Mouse (Mus musculus) ovary, postnatal 36 days (tissue): ENCODE results near the gene She.
"Not testable (repeated sequence)": the region's sequence is repeated elsewhere in the genome, so short reads cannot be mapped to it uniquely, and the experiment has no call there.

Experiments
- DNase-seq: peaks from one replicate; pipeline ENCODE4 v3.0.0; 2022; ENCODE audit warnings: low spot score, mixed read lengths

She gene

DNA sequence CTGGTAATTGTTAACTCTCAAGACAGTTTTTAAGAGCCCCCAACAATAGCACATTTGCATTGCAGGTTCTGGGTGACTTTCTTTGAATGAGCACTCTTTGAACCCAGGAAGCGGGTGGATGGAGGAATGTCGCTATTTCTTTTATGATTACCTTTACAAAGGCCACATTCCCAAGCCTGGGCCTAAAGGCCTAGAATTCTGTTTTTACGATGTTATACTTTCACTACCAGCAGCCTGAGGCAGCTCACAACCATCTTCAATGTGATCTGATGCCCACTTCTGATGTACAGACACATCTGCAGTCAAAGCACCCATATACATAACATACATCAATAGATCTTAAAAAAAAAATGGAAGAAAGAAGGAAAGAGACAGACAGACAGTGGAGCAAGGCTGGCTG lies 32.1 kb downstream of the She start:
- not testable (repeated sequence) for DNase-seq

DNA sequence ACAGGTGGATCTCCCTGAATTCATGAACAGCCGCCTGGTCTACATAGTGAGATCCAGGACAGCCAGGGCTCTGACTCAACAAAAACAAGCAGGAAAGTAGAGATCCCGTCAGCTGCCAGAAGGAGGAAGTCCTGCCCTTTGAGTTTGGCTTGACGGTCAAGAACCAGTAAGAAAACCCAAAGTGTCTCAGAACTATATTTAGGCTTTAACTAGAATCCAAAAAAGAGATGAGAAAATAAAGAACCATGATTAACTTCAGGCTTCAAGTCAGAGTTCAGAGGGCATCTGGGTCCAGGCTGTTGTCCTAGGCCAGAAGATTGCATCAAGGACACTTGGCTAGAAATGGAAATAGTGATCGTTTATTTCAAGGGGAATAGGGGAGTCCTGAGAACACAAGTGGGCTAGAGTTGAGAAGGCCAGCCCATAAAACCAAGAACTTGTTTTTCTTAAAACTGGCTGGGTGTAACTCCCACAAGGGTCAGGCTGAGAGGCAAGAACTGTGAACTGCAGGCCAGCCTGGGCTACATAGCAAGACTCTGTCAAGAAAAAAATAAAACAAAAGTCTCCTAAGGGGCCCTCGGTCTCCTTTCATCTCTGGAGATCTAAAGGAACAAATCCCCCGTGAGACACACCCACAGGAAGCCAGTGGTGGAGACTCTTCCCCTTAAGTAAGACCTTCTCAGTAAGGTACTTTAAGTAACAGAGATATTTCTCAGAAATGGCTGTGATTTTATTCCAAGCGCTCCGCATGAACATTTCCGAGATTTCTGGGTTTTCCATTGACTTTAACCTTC lies 32.7 kb downstream of the She start:
- DNase-seq, result no peak

DNA sequence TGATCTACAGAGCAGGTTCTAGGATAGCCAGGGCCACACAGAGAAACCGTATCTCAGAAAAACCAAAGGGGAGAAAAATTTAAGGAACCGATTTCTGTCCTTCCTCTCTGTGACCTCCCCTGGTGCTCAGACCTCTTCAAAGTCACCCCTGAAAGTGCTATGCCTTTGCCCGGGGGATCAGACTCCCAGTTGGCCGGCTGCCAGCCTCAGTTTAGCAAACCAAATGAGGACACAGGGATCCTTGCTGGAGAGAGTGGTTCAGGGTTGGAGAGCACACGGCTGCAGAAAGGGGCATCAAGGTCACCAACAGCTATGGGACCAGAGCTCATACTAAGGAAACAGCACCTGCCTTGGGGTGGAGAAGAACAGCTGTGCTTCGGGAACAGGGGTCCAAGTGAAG lies 33.9 kb downstream of the She start:
- DNase-seq, result no peak

DNA sequence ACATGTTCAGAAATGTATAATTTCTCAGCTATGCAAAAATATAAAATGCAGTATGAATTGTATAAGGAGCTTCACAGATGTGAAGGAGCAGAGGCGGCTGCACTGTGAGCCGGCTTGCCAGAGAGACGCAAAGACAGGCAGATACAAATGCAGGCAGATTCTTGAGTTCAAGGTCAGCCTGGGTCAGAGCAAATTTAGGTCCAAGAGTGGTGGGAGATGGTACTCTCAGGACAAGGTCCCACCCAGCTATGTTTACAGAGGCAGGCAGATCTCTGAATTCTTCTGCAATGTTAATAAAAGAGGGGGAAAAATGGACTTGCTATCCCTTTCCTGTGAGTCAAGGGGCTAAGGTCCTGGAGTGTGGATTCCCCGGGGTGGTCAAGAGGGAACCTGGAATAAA lies 34.6 kb downstream of the She start:
- DNase-seq, result no peak

DNA sequence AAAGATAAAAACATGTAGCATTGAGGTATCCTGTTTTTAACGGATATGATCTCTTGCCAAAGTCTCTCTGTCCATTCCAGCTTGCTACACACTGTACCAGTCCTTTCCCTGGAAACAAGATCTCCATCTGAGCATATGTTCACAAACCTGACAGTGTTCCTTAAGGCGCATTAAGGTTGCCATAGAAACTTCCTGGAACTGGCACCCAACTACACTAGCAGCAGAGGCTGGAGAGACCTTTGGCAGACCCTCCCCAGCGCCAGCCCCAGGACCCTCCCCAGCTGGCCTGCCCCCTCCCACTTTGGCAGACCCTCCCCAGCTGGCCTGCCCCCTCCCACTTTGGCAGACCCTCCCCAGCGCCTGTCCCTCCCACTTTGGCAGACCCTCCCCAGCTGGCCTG lies 36.5 kb downstream of the She start:
- no peak for DNase-seq

DNA sequence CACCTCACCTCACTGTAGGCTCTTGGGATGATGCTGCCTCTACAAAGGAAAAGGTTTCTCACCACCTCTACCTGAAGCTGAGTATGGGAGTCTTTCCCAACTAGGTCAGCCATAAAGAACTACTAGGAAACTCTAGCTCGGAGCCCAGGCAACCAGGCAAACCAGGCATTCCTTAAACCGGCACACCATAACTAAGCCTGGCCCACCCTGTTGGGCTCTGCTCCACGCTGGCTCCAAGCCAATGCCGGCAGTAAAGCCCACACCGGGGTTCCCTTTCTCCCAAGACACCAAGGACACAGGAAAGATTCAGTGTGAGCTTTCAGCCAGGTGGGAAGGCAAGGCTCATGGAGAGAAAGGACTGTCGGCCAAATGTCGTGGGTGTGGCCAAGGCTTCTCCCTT lies 37.2 kb downstream of the She start:
- DNase-seq, result peak; percentile 56

DNA sequence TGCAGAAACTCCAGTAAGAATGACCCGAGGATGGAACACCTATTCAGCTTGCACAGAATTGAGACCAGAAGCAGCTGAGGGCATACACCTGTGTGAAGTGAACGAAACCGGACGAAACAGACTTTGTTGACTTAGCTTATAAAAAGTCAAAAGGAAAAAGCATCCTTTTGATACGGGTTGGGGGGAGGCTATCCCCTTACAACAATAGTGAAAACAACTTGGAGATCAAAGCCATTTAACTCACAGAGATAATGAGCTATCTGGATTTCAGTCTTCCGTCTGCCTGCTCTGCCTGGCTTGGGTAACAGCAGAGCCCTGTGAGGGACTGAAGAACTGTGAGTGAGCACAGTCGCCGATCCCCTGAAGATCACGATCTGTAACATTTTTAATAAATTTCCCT lies 37.8 kb downstream of the She start:
- no peak for DNase-seq

DNA sequence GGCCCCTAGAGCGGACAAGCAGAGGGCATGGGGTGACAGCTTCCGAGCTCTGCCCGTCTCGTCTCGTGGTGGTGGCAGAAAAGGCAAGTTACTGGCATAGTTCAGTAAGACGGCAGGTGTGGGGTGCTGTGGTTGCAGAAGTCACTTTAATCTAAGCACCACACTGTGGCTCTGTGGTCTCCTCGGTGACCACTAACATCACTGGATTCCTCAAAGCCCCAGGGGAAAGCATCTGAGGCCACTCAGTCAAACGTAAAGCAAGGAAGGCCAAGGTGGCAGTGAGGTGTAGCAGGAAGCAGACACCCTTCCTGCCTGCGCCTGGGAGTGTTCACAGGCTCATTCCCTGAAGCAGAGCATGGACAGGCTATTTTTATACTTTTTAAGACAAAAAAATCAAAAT lies 38.4 kb downstream of the She start:
- no peak for DNase-seq

DNA sequence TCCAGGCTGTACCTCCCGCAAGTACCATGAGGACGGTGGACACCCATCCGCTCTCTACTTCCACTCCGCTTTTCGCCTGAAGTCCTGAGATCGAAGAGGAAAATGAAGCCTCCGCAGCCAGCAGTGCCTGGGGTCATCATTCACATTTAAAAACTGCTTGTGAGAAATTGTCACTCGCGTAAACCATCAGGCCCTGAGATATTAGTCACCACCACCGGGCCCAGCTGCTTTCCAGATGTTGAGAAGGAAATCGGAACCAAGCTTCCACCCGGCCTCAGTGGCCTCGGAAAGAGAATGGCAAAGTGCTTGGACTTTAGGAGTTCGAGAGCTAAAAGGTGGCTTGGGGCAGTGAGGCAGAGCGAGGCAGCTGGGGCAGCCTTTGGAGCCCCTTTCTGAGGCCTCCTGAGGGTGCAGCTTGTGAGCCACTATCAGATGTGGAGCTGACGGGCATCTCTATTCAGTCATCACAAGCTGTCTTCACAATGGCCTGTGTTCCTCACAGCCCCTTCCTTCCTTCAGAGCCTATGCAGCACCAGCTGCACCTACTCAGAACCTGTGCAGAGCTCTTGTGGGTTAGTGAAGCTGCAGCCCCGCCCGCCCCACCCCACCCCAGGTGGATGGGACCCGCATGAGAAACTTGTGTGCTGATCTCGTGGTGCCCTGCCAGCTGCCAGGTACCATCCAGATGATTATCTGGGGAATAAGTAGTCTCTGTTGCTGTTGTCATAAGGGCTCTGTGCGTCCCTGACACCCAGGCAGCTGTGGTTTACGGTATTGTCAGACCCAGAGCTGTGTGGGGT lies 39.5 kb downstream of the She start:
- no peak for DNase-seq

DNA sequence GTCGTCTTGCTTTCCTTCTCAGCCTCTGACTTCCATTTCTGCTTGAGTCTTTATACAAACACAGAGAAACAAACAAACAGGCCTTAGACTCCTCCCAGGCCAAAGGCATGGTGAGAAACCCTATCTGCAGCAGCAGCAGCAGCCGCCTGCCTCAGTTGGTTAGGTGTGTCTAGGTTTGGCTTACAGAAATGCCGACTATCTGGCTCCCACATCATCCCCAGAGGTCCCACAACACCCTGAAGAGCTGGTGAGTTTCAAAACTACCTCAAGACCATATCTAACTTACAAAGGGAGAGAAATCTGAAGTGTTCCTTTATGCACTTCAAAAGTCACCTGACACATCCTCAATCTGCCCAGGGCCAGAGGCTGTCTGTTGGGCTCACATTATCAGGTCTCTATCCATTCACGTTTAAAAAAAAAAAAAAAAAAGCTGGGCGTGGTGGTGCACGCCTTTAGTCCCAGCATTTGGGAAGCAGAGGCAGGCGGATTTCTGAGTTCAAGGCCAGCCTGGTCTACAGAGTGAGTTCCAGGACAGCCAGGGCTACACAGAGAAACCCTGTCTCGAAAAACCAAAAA lies 40.3 kb downstream of the She start:
- DNase-seq, result no peak

DNA sequence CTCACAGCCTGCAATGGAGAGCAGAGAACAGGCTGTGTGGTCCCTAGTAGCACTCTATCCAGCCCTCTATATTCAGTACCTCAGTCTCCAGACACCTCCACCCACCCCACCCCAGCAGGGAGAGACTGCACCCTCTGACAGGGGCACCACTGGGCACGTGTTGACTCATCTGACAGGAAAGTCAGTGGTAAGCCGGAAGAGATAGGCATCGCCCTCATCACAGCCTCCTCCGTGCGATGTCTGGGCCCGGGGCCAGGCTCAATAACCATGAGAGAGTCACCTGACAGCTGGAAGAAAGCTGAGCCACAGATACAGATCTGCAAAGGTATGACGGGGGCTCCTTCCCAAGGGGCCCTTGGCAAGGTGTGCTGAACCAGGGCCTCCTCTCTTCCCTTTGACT lies 41.0 kb downstream of the She start:
- no peak for DNase-seq

DNA sequence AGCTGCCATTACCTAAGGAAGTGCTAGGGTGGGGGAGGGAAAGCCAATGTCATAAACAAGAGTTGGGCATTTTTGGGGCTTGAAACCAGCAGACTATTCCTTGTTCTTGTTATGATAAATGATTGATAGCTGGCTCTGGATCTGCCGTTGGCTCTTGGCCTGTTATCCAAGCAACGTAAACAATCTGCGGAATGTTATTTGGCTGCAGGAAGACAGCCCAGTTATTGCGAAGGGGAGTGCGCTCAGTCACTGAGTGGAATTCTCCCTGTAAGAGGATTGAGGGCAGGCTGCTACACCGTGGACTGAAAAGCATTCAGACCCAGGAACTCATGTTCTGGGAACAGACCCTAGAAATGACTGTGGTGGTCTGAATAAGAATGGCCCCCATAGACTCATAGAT lies 41.5 kb downstream of the She start:
- no peak for DNase-seq

DNA sequence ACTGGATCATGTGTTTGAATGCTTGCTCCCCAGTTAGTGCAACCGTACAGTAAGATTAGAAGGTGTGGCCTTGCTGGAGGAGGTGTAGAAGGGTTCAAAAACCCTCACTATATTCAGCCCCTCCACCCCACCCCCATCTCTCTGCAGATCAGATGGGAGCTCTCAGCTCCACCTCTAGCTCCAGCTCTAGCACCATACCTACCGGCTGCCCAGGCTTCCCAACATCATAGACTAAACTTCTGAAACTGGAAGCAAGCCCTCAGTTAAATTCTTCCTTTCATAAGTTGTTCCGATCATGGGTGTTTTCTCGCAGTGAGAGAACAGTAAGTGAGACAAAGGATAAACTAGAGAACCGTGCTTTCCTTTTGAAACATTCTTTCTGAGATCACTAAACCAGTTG lies 42.9 kb downstream of the She start:
- DNase-seq, result no peak

DNA sequence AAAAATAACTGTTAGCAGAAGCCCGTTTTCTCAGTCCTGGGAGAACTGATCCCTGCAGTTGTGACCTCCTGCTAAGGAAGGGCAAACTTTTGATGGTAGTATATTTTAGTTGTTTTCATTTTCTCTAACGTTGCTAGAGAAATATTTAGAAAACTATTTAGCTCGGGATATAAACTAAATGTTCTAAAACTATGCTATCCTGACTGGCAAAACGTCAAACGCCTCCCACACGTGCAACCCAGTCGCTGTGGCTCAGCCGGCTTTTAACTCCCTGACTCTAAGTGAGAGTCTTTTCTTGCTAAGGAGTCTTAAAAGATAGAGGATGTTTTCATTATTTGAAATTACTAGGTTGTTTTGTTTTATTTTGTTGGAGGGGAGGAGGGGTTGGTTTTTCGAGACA lies 43.9 kb downstream of the She start:
- no peak for DNase-seq

DNA sequence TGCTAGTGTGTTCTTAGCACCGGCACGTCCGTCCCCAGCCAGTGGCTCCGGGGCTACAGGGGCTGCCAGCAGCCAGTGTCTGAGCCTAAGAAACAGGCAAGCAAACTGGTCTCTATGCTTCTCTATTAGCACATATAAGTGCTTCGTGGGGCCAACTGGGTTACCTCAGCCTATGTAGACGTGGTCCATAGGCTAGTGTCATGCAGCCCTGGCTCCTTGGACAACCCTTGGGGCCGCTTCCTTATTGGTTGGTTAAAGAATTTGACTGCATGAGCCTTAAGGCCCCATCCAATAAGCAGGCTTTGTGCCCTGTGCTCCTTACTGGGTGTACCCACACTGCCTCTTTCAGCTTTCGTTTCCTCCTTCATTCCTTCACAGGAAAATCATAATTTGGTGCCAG lies 44.6 kb downstream of the She start:
- no peak for DNase-seq

DNA sequence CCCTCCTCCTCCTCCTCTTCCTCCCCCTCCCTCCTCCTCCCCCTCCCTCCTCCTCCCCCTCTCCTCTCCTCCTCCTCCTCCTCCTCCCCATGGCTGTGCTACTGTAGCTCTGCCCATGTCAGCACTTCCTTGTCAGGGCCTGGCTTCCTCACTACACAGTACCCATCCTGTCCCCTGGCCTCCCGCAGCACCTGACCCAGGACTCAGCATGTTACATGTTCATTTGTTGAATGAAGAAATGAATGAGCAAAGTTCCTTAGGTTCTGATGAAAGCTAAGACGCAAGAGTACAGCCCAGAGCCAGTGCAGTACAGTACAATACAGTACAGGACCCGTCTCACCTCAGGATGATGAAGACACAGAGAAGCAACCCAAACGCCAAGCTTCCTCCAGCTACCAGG lies 45.3 kb downstream of the She start:
- no peak for DNase-seq

DNA sequence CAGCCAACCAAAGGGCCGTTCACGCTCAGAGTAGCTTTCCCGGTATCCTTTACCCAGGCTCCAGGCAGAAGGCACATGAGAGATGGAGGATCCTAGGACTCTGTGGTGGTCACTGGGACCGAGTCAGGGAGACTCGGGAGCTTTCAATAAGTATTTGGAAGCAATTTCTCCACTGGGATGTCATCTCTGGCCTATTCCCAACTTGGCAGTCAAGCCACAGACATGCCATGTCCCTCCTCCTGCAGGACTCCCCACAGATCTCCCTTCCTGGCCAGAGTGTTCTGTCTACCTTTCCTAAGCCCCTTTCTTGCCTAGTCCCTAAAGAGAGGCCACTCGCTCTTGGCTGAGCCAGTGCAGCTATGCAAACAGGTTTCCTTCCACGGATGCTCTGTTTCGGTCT lies 46.0 kb downstream of the She start:
- DNase-seq, result no peak

DNA sequence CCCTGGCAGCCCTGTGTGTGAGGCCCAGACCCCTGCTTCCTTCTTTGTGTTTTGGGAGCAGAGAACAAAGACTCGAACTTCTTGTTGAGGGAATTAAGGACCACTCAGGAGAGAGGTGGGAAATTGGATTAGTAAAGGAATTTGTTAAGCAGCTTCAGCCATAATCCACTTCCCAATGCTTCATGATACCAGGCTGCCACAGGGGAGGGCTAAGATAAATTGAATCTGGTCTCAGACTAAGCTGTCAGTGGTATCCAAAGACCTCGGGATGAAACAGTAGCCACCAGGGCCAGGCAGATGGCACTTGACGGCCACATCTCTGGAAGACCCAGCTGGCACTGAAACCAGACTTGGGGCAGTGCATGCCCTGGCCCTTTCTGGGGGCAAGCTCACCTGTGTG lies 47.3 kb downstream of the She start:
- DNase-seq, result no peak

DNA sequence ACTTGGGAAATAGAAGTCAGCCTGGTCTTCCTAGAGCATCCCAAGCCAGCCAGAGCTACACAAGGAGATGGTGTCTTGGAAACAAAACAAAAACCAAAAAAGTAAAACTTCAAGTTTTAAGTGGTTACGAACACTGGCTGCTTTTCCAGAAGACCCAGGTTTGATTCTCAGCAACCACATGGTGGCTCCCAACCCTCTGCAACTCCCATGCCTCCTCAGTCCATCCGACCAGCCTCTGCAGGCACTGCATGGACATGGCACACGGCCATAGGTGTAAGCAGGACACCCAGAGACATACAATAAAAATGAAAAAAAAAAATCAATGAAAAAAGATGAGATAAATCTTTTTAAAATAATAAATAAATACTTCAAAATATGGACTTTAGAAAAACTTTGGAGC lies 48.2 kb downstream of the She start:
- DNase-seq, result no peak

DNA sequence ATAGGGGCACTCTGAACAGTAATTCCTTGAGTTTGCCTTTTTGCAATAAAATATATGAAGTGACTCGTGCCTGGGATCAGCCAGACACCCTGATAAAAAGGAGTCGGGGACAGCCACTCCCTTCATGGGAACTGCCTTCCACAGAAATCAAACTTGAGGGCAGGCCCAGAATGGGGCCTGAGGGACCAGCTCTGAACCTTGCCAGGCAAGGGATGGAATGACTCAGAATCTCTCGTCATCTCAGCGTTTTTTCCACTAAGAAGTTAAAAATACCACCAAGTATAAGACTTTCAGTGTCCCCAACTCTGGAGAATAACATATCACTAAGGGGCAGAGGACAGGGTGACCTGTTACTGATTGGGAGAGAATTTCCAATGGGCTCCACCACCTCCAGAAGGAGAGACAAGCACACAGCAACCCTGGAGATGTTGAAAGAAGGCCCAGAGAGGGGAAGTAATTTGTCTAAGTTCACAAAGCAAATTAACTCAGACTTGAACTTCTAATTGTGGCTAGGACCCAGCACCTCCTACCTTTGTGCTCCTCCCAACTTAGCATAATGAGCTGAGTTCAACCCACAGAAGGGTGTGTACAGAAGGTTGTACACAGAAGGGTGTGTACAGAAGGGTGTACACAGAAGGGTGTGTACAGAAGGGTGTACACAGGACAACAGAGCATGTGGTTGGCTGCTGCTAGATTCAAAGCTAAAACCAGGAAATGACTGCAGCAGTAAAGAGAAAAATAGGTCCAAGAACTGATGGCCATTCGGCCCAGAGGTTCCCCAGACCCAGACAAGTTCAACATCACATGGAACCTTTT lies 49.1 kb downstream of the She start:
- no peak for DNase-seq

DNA sequence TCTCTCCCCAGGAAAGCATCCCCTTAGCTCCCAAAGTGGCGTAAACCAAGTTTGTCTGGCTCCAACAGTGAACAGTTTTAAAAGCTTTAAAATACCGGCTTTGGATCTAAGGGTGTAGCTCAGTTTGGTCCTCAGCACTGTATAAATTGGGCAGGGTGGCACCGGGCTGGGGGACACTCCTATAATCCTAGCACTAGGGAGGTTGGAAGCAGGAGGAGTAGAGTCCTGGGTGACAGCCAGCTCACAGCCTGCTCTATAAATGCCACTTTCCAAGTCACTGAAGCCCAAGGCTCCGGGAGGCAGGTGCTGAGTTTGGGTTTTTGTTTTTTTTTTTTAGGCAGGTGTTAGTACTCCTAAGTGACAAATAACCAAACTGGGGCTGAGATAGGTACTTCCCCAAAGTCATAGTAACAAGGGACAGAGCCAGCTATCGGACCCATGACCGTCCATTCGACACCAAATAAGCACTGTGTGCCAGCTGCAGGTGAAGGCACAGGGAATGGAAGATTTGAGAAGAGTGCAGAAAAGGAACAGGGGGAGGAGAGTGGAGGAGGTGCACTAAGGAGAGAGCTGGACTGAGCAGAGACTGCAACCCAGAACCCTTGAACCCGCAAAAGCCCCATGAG lies 51.5 kb downstream of the She start:
- no peak for DNase-seq

DNA sequence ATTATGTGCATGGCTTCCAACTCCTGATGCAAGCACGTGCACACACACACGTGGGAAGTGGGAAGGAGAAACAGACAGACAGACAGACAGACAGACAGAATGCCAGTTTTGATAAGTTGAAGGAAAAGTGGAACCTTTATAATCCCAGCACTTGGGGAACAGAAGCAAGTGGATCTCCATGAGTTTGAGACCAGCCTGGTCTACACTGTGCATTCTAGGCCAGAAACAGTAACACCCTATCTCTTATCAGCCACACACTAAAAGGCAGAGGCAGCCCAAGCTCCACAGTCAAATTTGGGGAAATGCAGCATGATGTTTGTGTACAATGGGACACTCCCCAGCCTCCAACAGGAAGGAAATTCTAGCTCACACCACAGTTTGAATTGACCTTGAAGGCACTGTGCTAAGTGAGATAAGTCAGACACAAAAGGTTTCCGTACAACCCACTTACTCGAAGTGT lies 52.4 kb downstream of the She start:
- DNase-seq, result no peak
